ENCODE assay signal across 19 mouse cellular contexts in genomic region chr3:58478755-58479455, GRCm38 (mm10).
"Had no signal": no experiment of that assay in that cellular context is flagged by ENCODE, and none has a peak within 500 bp of the region (broad histone marks: within the 10 kb centered on the region; RNA-seq: fewer than 3 reads in every experiment).

No protein-coding gene starts in this region.

- H3K27ac ChIP-seq: liver, embryonic 15.5 days; midbrain, embryonic 10.5 days; midbrain, embryonic 12.5 days; neural tube, embryonic 12.5 days had no signal

- H3K9ac ChIP-seq: liver, embryonic 15.5 days; lung, embryonic 14.5 days; midbrain, embryonic 12.5 days; neural tube, embryonic 12.5 days had no signal

- H3K4me2 ChIP-seq: liver, embryonic 15.5 days; lung, embryonic 14.5 days; midbrain, embryonic 12.5 days; neural tube, embryonic 12.5 days had no signal

- ATAC-seq: midbrain, embryonic 16.5 days had no signal

- H3K4me1 ChIP-seq: liver, embryonic 15.5 days; midbrain, embryonic 10.5 days; midbrain, embryonic 12.5 days; neural tube, embryonic 12.5 days had no signal

- H3K36me3 ChIP-seq: liver, embryonic 15.5 days; midbrain, embryonic 10.5 days; midbrain, embryonic 12.5 days; neural tube, embryonic 12.5 days had no signal

- H3K9me3 ChIP-seq: liver, embryonic 15.5 days; megakaryocyte, embryonic 14.5 days; midbrain, embryonic 10.5 days; midbrain, embryonic 12.5 days; neural tube, embryonic 12.5 days had no signal

- H3K4me3 ChIP-seq: liver, embryonic 15.5 days; megakaryocyte, embryonic 14.5 days; midbrain, embryonic 10.5 days; midbrain, embryonic 12.5 days; neural tube, embryonic 12.5 days had no signal

- DNase-seq: lung, adult 18-20 months; lung, embryonic 14.5 days; lung, postnatal 10 days; lung, postnatal 4 days; midbrain, embryonic 14.5 days; retina, postnatal 1 day; right cerebral cortex, adult 18-20 months; right cerebral cortex, postnatal 25 days; right cerebral cortex, postnatal 4 days; spleen, adult 18-20 months; thymus, adult 18-20 months; thymus, postnatal 14 days; thymus, postnatal 36 days had no signal

- H3K27me3 ChIP-seq: liver, embryonic 15.5 days; megakaryocyte, embryonic 14.5 days; midbrain, embryonic 12.5 days; neural tube, embryonic 12.5 days had no signal
